Mouse (Mus musculus) megakaryocyte, embryonic 14.5 days (primary cell): ENCODE results near the gene Tcaim. TPM values are rescaled to one million over a fixed set of nuclear protein-coding genes. Genes with fewer than 3 reads are reported as not detected.

Experiments
- H3K27me3 ChIP-seq: replicated peaks from 2 replicates; pipeline ENCODE3; 2012; ENCODE audit warnings: inconsistent platforms
- H3K36me3 ChIP-seq: replicated peaks from 2 replicates; pipeline ENCODE3; 2012; ENCODE audit warnings: low read length, inconsistent platforms, mixed read lengths
- H3K4me1 ChIP-seq: 2 replicates; pipeline ENCODE4 v1.6.1; 2012; ENCODE audit warnings: inconsistent platforms
- H3K4me3 ChIP-seq: replicated peaks from 2 replicates; pipeline ENCODE3; 2012; ENCODE audit warnings: moderate library complexity, mild to moderate bottlenecking, inconsistent platforms
- H3K9me3 ChIP-seq: 2 replicates; pipeline ENCODE4 v1.6.1; 2012; ENCODE audit warnings: inconsistent platforms
- FLI1 ChIP-seq: IDR thresholded peaks from 2 replicates; pipeline ENCODE4 v1.6.1; 2012; ENCODE audit warnings: low read length, inconsistent platforms, mixed read lengths
- GATA1 ChIP-seq: IDR thresholded peaks from 3 replicates; pipeline ENCODE4 v1.6.1; 2012; ENCODE audit warnings: mixed read lengths, low read length, inconsistent platforms, borderline replicate concordance
- polyA plus RNA-seq: library from polyadenylated mRNA; stranded (reverse); fragments of >175 nt; gene quantifications from 2 replicates; pipeline ENCODE4 v1.2.3, GENCODE M21; 2012; ENCODE audit warnings: low replicate concordance; ENCODE audit not compliant: insufficient read depth

Tcaim gene
- polyA plus RNA-seq, 1 experiment = 0.03 TPM

- H3K9me3 ChIP-seq = peaks cover 70% of the 10 kb centered on the region
- no peaks in the 10 kb centered on the region for H3K4me1 ChIP-seq
- TF ChIP-seq GATA1 (no peak), FLI1 (no peak)
- peaks cover 9% of the 10 kb centered on the region for H3K27me3 ChIP-seq
- H3K36me3 ChIP-seq = no peaks in the 10 kb centered on the region
- no peak overlapping the region for H3K4me3 ChIP-seq
Observed at GRCm38 (mm10) chr9:122872595-122872994, 67.3 kb downstream of the Tcaim start.

- TF ChIP-seq FLI1 (no peak), GATA1 (no peak)
- Histone ChIP-seq H3K9me3 (peaks cover 62% of the 10 kb centered on the region), H3K36me3 (no peaks in the 10 kb centered on the region), H3K4me1 (no peaks in the 10 kb centered on the region), H3K27me3 (peaks cover 5% of the 10 kb centered on the region), H3K4me3 (no peak overlapping the region)
Observed at GRCm38 (mm10) chr9:122874653-122875052, 69.3 kb downstream of the Tcaim start.

- Histone ChIP-seq H3K36me3 (no peaks in the 10 kb centered on the region), H3K27me3 (peaks cover 3% of the 10 kb centered on the region), H3K9me3 (peaks cover 57% of the 10 kb centered on the region), H3K4me3 (no peak overlapping the region), H3K4me1 (no peaks in the 10 kb centered on the region)
- no peak for TF ChIP-seq GATA1
- TF ChIP-seq FLI1 = no peak
Observed at GRCm38 (mm10) chr9:122875145-122875544, 69.8 kb downstream of the Tcaim start.

- no peak for TF ChIP-seq FLI1
- TF ChIP-seq GATA1 = no peak
- Histone ChIP-seq H3K4me3 (peak within 1 kb of the TSS; percentile 93), H3K36me3 (no peaks in the 10 kb centered on the region), H3K27me3 (peaks cover 37% of the 10 kb centered on the region), H3K4me1 (peaks cover 11% of the 10 kb centered on the region), H3K9me3 (peaks cover 15% of the 10 kb centered on the region)
Observed at GRCm38 (mm10) chr9:122885385-122885784, 80.0 kb downstream of the Tcaim start, which contains the start of gene Zkscan7. Zkscan7 (plus strand) TSS chr9:122885685.

Other genes with a start within 250 kb of the Tcaim start
- not detected in 2 replicates for gene Topaz1, start 58.2 kb upstream of the Tcaim start, polyA plus RNA-seq
- gene Gm35549, start 38.5 kb downstream of the Tcaim start, polyA plus RNA-seq = not detected in 2 replicates
- 3.9 TPM in 1 of 2 replicates, not detected in the other for gene Zfp445, start 60.5 kb downstream of the Tcaim start, polyA plus RNA-seq
- gene Zkscan7, start 80.1 kb downstream of the Tcaim start, polyA plus RNA-seq = not detected in 2 replicates
- not detected in 2 replicates for gene Zfp105, start 117.5 kb downstream of the Tcaim start, polyA plus RNA-seq
- 2.4 TPM in 1 of 2 replicates, not detected in the other for gene 1110059G10Rik, start 145.5 kb downstream of the Tcaim start, polyA plus RNA-seq
- 1.3 and 2.1 TPM in 2 replicates for gene Kif15, start 145.5 kb downstream of the Tcaim start, polyA plus RNA-seq
- gene Tmem42, start 215.8 kb downstream of the Tcaim start, polyA plus RNA-seq = 3.9 TPM in 1 of 2 replicates, not detected in the other
- gene Tgm4, start 229.2 kb downstream of the Tcaim start, polyA plus RNA-seq = not detected in 2 replicates